Mouse (Mus musculus) cerebellum, adult 18-20 months (tissue): Measurements from ENCODE around the gene Lzic.

Experiments used
- DNase-seq, 2 experiments: peaks; one replicate each; pipeline ENCODE4 v3.0.0; 2021

Gene Lzic

DNA sequence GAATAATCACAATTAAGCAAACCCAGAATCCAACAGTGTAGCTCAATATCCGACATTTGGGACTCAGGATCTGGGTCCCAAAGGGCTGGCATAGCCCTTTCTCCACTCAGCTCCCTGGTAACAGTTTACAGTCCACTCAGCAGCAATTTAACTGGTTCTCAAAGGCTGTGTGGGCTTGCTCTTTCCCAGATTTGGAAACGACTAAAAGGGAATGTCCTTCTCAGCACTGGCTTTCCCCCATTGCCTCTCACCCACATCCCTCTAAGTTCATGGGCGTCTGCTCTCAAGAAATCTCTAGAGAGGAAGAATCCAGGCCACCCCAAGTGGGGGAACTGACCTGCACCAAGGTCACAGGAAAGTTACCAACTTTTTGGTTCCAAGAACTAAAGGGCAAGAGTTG is 463 bp upstream of the Lzic start:
- DNase-seq: peak in 1 of 2 experiments; percentile 8

GRCm38 (mm10) chr4:149485825-149486206 is 787 bp downstream of the Lzic start:
- DNase-seq: peak; percentile 22 to 25

GRCm38 (mm10) chr4:149487729-149488128 is 2.7 kb downstream of the Lzic start:
- DNase-seq: no peak

- DNase-seq: no peak
These were observed 4.6 kb downstream of the Lzic start for GRCm38 (mm10) chr4:149489415-149490240.

GRCm38 (mm10) chr4:149491151-149491550 is 6.1 kb downstream of the Lzic start:
- DNase-seq: no peak

DNA sequence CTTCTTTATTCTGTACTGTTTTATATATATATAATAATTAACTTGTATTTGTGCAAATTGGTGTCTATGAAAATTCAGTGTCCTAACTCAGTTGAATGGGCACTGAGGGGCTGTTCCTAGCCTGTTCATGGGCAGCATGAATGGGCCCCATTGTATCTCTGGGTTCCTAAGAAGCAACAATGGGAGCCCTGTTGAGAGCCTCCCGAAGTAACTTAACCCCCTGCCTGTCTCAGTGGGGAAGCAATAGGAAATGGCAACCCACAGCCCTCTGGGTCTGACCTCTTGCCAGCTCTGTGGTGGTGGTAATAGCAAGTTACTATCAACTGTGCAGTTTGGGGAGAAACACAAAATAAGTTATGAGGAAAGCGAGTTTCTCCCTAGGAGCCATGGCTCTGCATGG is 11.6 kb downstream of the Lzic start:
- DNase-seq: no peak

GRCm38 (mm10) chr4:149498901-149499300 is 13.9 kb downstream of the Lzic start:
- no peak for DNase-seq

- no peak for DNase-seq
These were observed 14.8 kb downstream of the Lzic start for GRCm38 (mm10) chr4:149499790-149500189.

GRCm38 (mm10) chr4:149504363-149504762 is 19.3 kb downstream of the Lzic start:
- no peak for DNase-seq

DNA sequence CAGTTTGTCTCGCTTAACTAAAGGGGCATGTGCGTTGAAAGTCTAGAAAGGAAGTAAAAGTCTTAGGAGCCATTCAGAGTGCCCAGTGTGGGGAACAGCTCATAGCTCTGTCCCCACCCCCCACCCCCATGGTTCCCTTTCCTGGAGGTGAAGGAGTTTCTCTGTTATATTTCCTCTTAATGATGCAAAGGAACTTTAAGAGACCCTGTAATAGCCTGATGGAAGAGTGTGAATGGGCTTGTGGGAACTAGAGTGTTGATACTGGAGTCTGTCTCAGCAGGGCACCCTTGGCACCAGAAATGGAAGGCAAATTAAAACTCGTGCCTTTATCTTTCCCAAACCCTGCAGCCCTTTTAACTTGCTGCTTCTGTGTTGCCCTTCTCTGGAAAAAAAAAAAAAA is 19.8 kb downstream of the Lzic start:
- no peak for DNase-seq

GRCm38 (mm10) chr4:149505261-149505967 is 20.4 kb downstream of the Lzic start:
- no peak for DNase-seq

DNA sequence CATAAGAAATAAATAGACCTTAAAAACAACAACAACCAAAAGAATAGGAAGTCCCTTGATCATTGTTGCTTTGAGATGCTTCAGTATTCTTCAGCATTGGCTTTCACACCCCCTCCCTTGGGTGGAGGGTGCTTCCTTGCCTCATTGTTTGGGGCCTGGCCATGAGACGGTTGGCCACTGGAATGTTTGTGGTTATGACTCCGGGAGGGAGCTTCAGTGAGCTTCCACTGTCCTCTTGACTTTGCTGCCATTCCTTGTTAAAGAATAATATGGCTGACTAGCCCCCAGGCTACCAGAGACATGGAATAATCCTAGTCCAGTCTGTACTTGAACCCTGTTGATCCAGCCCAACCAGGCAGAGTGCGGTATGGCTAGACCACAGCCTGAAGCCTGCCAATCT is 21.9 kb downstream of the Lzic start:
- no peak for DNase-seq

- DNase-seq: no peak
These were observed 26.2 kb downstream of the Lzic start for GRCm38 (mm10) chr4:149511221-149511646.

- DNase-seq: no peak
These were observed 27.0 kb downstream of the Lzic start for GRCm38 (mm10) chr4:149512072-149512471.

- no peak for DNase-seq
These were observed 30.7 kb downstream of the Lzic start for GRCm38 (mm10) chr4:149515706-149516105.

DNA sequence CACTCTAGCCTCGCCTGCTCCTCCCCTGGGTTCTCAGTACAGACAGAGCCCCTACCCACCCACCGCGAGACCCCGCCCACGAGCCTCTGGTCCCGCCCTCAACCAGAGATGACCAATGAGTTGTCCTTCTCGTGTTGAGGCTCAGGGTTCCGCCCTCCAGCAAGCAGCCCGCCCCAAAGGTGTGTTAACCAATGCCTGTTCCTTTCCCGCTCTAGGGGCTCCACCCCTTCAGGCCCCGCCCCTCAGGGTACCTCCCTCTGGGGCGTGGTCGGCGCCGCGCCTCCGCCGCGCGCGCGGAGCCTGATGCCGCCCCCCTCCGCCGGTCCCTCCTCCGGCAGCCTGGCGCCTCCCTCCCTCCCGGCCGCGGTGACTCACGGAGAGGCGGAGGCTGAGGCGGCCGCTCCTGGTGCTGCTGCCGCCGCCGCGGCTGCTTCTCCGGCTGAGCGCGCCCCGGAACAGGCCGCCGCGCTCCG is 32.9 kb downstream of the Lzic start, which contains the start of gene Ctnnbip1:
Gene Ctnnbip1, plus strand, starts transcription at position 369 of the 473 bp plus-strand sequence.
- DNase-seq: peak; percentile 98

DNA sequence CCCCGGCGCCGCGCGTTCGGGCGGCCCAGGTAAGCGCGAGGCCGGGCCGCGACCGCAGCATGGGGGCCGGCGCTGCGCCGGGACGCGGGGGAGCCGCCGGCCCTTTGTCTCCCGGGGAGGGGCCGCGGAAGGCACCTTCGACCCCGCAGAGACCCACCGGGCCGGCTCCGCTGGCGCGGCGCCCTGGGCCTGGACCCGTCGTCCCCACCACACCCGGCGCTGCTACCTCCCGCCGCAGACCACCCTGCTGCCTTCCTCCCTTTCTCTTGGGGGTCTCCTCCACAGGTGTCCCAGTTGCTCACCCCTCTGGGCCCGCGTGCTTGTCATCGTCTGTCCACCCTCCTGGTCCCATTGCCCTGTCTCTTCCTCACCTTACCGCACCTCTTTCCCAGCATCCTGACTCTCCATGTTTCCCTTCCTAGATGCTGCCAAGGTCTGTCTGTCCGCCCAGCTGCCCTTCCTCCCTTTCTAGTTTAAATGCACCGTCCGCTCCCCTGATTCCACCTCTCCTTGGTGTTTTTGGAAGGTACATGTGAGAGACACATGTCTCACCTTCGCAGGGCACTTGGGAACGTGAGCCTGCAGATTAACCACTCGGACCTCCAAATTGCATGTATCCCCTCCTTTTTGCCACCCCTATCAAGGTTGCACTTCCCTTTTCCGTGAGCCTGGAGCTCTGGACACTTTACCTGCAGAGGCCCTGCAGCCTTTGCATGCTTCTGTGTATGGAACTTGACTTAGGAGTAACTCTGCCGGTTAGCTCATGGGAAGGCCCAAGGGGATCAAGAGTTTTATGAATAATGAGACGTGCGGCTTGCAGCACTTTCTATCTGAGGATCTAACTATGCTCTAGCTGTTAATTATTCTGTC is 33.6 kb downstream of the Lzic start:
- DNase-seq: peak; percentile 15 to 29

GRCm38 (mm10) chr4:149521258-149521657 is 36.2 kb downstream of the Lzic start:
- DNase-seq: no peak

DNA sequence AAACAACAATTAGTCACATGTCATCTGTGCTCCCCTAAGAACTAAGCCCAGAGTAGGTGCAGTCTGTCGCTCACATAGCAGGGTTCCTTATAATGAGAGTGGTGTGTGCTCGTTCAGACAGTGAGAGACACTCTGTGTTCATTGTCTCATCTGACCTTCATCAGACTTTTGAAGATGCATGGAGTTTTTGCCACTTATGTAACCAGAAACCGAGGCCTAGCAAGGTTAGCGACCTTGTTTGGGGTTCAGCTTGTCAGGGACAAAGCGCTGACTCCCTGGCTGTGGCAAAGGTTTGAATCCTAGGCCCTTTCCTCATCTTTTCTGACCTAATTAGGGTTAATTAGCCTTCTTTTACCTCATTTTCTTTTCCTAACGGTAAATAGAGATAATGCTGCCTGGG is 38.9 kb downstream of the Lzic start:
- DNase-seq: no peak

DNA sequence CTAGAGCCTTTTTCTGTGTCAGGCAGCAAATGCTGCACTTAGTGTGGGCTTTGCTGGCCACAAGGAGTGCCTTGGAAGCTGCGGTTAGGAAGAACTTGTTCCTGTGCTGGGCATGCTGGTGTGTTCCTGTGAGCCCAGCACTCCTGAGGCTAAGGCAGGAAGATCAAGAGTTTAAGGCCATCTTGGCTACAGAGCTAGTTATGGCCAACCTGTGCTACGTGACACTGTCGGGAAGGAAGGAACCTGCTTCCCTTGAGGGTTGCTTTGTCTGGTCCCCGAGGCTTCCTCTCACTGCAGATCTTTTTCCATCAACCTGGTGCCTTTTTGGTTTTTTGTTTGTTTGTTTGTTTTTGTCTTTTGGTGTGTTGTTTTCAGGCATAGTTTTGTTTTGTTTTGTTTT is 40.1 kb downstream of the Lzic start:
- DNase-seq: no peak

- no peak for DNase-seq
These were observed 40.8 kb downstream of the Lzic start for GRCm38 (mm10) chr4:149525811-149526210.

DNA sequence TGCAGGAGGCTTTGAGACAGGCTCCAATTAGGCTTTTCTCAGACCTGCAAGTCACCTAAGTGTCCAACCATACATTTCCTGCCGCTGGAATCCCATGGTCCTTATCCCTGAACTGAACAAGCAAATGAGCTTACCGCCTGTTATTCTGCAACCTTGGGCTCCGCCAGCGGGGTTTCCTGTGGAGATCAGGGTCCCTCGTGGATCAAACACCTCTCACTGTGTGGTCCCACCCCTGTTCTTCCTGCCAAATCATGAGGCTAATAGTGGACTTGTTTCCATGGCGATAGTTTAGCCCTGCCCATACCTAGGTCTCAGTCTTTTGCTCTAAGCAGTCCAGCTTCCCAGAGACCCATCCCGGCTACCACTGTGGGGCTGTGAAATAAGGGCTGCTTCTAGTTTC is 41.3 kb downstream of the Lzic start:
- DNase-seq: no peak
